Mouse (Mus musculus): ENCODE data around the gene Cab39. TPM values are rescaled to one million over a fixed set of nuclear protein-coding genes. Genes with fewer than 3 reads are reported as not detected.

Cab39 gene
- total RNA-seq, 4 experiments from 2014 or later: 141 to 160 (median 148) TPM

DNA sequence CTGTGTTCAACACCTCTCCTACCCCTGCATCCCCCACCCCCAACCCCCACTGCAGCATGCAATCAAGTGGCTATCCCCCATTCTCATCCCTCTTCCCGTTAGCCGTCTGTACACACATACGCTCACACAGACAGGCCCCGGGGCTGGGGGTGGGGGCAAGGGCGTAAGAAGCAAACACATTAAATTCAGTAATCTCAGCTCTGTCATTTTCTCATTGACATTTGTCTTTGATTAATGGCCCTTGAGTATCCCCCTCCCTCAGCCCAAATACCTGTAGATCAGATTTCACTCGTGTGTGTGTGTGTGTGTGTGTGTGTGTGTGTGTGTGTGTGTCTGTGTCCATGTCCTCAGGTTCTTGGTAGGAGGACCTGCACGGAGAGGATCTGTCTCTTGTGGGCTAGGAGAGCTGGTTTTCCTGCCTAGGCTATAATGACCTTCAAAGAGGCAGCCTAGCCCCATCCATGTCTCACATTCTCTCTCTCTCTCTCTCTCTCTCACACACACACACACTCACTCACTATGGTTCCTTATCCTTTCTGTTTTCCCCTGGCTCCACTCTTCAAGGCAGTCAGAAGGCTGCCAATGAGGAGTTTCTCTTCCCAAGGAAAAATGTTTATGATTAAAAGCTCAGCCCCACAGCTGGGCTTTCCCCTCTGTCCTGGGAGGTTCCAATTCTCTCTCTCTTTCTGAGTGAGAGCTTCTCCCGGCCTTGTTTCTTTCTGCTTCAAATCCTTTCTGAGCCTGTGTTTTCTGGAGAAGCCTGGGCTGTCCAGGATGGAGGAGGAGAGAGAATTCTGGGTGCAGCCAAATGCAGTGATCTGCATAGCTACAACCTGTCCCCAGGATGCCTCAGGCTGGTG is 104.9 kb downstream of the Cab39 start:
- DNase-seq (ENCODE audit: low spot score in 2 of 2): no peak

DNA sequence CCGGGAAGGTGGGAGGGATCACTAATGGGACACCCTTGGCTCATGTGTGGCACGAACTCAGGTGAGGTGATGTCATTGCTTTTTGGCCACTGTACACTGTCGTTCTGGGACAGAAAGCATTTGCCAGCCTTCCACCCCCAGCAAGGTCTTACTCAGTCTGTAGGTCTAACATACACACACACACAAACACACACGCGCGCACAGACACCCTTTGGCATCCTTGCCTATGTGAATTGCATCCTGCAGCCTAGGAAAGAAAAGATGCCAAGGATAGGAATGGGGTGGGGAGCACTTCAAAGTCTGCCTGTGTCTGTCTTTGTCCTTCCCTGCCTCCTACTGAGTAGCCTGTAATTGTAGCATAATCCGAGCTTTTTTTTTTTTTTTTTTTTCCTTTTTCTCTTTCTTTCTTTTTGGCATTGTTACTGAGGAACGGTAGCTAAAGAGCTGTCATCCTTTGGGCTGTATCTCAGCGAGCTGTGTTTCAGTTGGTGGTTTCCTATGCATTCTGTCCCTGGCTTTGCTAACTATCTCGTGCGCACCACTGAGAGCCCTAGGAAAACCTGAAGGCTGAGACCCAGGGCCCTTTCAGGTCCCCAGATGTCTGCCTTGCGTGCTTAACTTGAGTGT is 105.6 kb downstream of the Cab39 start:
- no peak for DNase-seq (ENCODE audit: low spot score in 2 of 2)

DNA sequence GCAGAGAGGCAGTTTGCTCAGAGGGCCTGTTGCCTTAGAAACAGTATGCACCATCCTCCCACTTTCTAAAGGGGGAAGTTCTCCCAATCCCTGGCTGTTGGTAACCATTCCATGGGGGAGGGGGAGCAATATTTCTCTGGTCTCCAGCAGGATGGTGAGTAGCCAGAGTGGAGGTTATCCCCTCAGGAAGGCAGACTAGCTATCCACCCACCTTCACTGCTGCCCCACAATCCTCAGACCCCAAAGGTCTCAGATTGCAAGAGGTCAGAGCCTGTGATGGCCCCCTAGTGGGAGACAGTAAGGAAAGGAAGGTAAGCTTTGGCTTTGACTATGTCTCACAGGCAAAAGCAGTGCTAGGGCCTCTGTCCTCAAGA is 106.1 kb downstream of the Cab39 start:
- no peak for DNase-seq (ENCODE audit: low spot score in 2 of 2)

DNA sequence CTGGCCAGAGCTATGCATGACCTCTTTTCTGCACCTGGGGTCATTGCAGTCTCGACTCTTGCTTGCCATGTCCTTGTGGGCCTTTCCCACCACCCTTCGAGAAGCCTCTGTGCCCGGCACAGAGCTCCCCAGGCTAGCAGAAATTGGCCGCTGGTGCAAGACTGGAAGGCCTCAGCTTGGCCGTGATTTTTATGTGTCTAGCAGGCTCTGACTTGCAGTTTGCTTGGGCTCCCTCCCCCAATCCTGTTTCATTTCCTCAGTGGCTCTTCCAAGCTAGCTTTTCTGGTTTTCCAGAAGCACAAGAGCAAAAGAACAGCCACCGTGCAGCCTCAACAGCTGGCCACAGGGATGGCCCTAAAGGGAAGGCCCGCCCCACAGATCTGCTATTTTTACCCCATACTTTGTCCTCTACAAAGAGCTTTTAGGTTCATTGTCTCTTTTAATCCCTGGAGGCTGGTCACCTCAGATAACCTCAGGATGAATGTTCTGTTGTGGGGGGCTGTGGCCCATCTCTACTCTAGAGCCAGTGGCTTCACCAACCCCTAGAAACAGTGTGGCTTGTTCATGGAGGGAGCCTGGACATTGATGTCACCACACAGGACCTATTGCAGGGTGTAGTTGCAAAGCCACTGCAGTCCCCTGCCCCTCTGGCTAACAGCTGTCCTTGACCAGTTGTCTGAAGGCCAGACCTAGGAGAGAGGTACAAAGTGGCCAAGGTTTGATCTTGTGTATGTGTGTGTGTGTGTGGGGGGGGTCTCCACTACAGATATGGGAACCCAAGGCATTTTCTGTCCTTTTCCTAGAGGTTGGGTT is 107.5 kb downstream of the Cab39 start:
- DNase-seq (ENCODE audit: low spot score in 2 of 2): no peak

Small RNA genes within 50 kb of the gene (microRNA-seq; reads per million reads assigned to microRNA genes)
- gene Gm25472: 0 reads per million in 2 experiments
- 0 reads per million in 2 experiments for gene Mir8096

Other genes starting within 250 kb of the Cab39 start
- not detected for gene G530012D18Rik, start 217.8 kb upstream of the Cab39 start, total RNA-seq (2022)
- gene Sp110, start 194.6 kb upstream of the Cab39 start, total RNA-seq (2022): 1 to 10 TPM; 1.1 to 4.0 (median 2.1) TPM
- 1 to 10 TPM in 3 of 4 experiments, under 1 TPM in 1; 0.82 to 6.1 (median 1.5) TPM for gene Sp140, start 193.1 kb upstream of the Cab39 start, total RNA-seq (2022)
- gene Sp100, start 143.5 kb upstream of the Cab39 start, total RNA-seq (2022): 1 to 10 TPM; 2.9 to 4.3 (median 3.8) TPM
- 1 to 10 TPM in 2 of 4 experiments, under 1 TPM in 2; 0.72 to 1.2 (median 0.97) TPM for gene A630001G21Rik, start 14.8 kb upstream of the Cab39 start, total RNA-seq (2022)
- 100 to 1,000 TPM; 764 to 823 (median 782) TPM for gene Itm2c, start 100.8 kb downstream of the Cab39 start, total RNA-seq (2022)
- gene 4933407L21Rik, start 135.0 kb downstream of the Cab39 start, total RNA-seq (2022): 1 to 10 TPM; 5.6 to 9.6 (median 6.3) TPM
- under 1 TPM; 0.11 to 0.23 (median 0.21) TPM for gene Gpr55, start 167.6 kb downstream of the Cab39 start, total RNA-seq (2022)
- 1 to 10 TPM in 1 of 4 experiments, under 1 TPM in 3; 0.46 to 2.0 (median 0.66) TPM for gene Spata3, start 223.4 kb downstream of the Cab39 start, total RNA-seq (2022)